Mouse (Mus musculus) liver, adult 2 months (tissue): ENCODE data around the gene Chst5. TPM values are rescaled to one million over a fixed set of nuclear protein-coding genes. Genes with fewer than 3 reads are reported as not detected.

Source experiments
- DNase-seq: peaks from one replicate; pipeline ENCODE4 v3.0.0-alpha.2; 2011; ENCODE audit warnings: low read depth, low spot score; ENCODE audit errors: extremely low read depth
- H3K27ac ChIP-seq: fragments of 200-500 bp; replicated peaks from 2 replicates; pipeline ENCODE4 v1.5.1; 2012; ENCODE audit warnings: low read depth, mild to moderate bottlenecking, control low read depth, inconsistent platforms, low read length; ENCODE audit not compliant: insufficient read depth
- H3K27me3 ChIP-seq: fragments of 200-500 bp; 2 replicates; pipeline ENCODE4 v1.6.1; 2012; ENCODE audit warnings: mild to moderate bottlenecking, moderate library complexity, low read length, inconsistent platforms; ENCODE audit not compliant: control insufficient read depth, insufficient read depth
- H3K36me3 ChIP-seq: fragments of 200-500 bp; 2 replicates; pipeline ENCODE4 v1.6.1; 2012; ENCODE audit warnings: low read length, inconsistent platforms; ENCODE audit not compliant: control insufficient read depth, insufficient read depth
- H3K4me1 ChIP-seq: fragments of 200-500 bp; 2 replicates; pipeline ENCODE4 v1.6.1; 2011; ENCODE audit warnings: low read length; ENCODE audit not compliant: control insufficient read depth, insufficient read depth
- H3K4me3 ChIP-seq: fragments of 200-500 bp; 2 replicates; pipeline ENCODE4 v1.5.1; 2011; ENCODE audit warnings: low read depth, mild to moderate bottlenecking, control low read depth, low read length, moderate library complexity; ENCODE audit not compliant: insufficient read depth
- H3K79me2 ChIP-seq: fragments of 200-500 bp; 2 replicates; pipeline ENCODE4 v1.6.1; 2012; ENCODE audit warnings: inconsistent platforms, mild to moderate bottlenecking, low read length, moderate library complexity; ENCODE audit not compliant: control insufficient read depth, insufficient read depth
- H3K9ac ChIP-seq: fragments of 200-500 bp; 2 replicates; pipeline ENCODE4 v1.6.1; 2012; ENCODE audit warnings: low read depth, mild to moderate bottlenecking, control low read depth, inconsistent platforms, low read length
- CTCF ChIP-seq: fragments of 200-500 bp; IDR thresholded peaks from 2 replicates; pipeline ENCODE4 v1.5.1; 2011; ENCODE audit warnings: low read depth, low read length, control low read depth
- POLR2A ChIP-seq: fragments of 200-500 bp; IDR thresholded peaks from 2 replicates; pipeline ENCODE4 v1.6.1; 2011; ENCODE audit warnings: low read length, control low read depth; ENCODE audit not compliant: insufficient read depth; ENCODE audit errors: extremely low read depth
- WGBS: fragments of 180-500 bp; shearing (Covaris S2); methylation state at CpG from one replicate; pipeline ENCODE4 v1.1.7; 2018; 5-methylcytosine and 5-hydroxymethylcytosine counted together
- polyA plus RNA-seq: library from polyadenylated mRNA; depleted of rRNA; stranded (reverse); fragments of >200 nt; gene quantifications from 2 replicates; pipeline ENCODE4 v1.2.3, GENCODE M21; 2012
- total RNA-seq: library from RNA; depleted of rRNA; stranded (reverse); fragments of >200 nt; gene quantifications from 2 replicates; pipeline ENCODE4 v1.2.3, GENCODE M21; 2014

The Chst5 gene
- total and polyA plus RNA-seq, 2 experiments: not detected

DNA sequence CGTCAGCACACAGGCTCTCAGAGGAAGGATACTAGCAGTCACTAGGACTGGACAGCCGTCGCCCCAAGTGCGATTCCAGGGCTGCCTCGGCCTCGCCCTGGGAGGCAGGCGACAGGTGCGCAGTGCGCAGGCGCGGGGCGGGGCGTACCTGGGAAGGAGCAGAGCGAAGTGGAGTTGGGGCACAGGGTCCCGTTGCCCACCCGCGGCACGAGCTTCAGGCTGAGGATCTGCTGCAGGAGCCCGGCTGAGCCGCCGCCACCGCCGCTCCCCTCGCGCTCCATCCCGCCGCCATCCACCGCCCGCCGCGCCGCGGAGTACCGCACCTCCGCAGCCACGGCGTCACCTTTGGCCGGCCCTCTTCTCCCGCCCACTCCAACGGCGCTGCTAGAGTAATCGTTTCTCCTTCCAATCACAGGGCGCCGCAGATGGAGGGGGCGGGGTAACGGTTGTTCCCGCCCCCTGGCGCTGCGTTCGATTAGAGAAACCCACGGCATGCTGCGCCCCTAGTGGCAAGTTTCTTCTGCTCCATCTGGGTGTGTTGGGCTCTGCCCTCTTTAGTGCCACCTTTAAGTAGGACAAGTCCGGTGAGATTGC lies 33.8 kb downstream of the Chst5 start, which contains the start of gene Tmem170:
Gene Tmem170 (minus strand): TSS at position 396 of the 594 bp plus-strand sequence.
- H3K9ac ChIP-seq: peak within 1 kb of the TSS; percentile 68
- WGBS: under 1% methylated on average over 50 of the region's 53 CpGs
- peak within 1 kb of the TSS; percentile 76 for H3K4me3 ChIP-seq
- peaks cover 3% of the 10 kb centered on the region; the same call in 1 of the 2 replicates for H3K4me1 ChIP-seq
- DNase-seq: peak; percentile 84
- H3K27me3 ChIP-seq: no peaks in the 10 kb centered on the region
- H3K27ac ChIP-seq: peak within 1 kb of the TSS; percentile 38
- peaks cover 2% of the 10 kb centered on the region; the same call in 1 of the 2 replicates for H3K79me2 ChIP-seq
- H3K36me3 ChIP-seq: no peaks in the 10 kb centered on the region
- peak; percentile 11; the same call in 1 of the 2 replicates for TF ChIP-seq POLR2A
- peak; percentile 90 for TF ChIP-seq CTCF

DNA sequence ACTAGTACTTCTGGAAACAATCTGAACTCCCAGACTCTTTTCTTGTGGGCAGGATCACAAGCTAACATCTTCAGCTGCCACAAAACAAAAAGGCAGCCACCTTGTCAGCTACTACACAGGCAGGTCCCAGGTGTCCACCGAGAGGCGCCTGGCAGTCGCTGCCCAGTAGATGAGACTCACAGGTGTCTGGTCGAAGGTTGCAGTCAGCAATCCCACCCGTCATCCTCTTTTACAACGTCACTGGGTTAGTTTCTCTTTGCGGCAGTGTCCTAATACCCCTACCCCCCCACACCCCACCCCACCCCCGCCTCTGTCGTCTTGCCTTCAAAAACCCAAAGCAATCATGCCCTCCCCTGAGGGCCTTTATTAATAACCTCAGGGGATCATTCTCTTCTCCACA lies 34.5 kb downstream of the Chst5 start:
- Histone ChIP-seq H3K4me1 (peaks cover 3% of the 10 kb centered on the region; the same call in 1 of the 2 replicates), H3K27me3 (no peaks in the 10 kb centered on the region), H3K79me2 (peaks cover 2% of the 10 kb centered on the region; the same call in 1 of the 2 replicates), H3K9ac (peak overlapping the region; percentile 68), H3K36me3 (no peaks in the 10 kb centered on the region), H3K27ac (0 out of 2 replicates have a peak overlapping the region, but pooled peaks have one; percentile 38), H3K4me3 (peak overlapping the region; percentile 76)
- TF ChIP-seq CTCF: no peak
- WGBS: 8% methylated on average over 9 of the region's 9 CpGs
- peak; percentile 11 for DNase-seq

DNA sequence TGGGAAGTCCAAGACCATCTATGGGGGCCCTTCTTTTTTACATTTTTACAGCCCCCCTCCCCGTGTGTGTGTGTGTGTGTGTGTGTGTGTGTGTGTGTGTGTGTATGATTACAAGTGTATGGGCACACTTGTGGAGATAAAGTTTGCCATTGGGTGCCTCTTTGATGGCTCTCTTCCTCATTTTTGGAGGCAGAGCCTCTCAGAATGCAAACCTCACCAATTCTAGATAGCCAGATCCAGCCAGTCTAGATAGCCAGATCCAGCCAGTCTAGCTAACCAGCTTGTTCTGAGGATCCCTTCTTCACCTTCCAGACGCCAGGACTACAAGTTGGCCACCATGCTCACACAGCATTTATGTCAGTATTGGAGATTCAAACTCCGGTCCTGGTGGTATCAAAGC lies 39.0 kb downstream of the Chst5 start:
- no peak overlapping the region for H3K9ac ChIP-seq
- 87% methylated on average over 3 of the region's 3 CpGs for whole genome bisulfite sequencing
- no peak for TF ChIP-seq POLR2A
- no peak for TF ChIP-seq CTCF

DNA sequence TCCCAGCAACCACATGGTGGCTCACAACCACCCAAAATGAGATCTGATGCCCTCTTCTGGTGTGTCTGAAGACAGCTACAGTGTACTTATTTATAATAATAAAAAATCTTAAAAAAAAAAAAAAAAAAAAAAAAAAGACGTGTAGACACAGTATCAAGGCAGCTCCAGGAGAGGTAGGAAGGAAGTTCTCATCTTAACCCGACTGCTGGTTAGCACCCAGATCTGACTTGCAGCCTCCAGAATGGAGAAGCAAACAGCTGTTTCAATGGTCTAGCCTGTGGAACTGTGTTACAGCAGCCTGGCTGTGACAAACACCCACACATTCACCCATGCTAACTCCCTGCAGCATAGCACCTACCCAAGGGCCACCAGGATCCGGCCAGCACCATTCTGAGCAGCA lies 39.9 kb downstream of the Chst5 start:
- TF ChIP-seq POLR2A (no peak), CTCF (no peak)
- peaks cover 2% of the 10 kb centered on the region; the same call in 1 of the 2 replicates for H3K79me2 ChIP-seq
- no peaks in the 10 kb centered on the region for H3K27me3 ChIP-seq
- no peak for DNase-seq
- peaks cover 3% of the 10 kb centered on the region; the same call in 1 of the 2 replicates for H3K4me1 ChIP-seq
- 81% methylated on average over 3 of the region's 3 CpGs for WGBS
- H3K27ac ChIP-seq: no peak overlapping the region
- no peak overlapping the region for H3K4me3 ChIP-seq
- H3K9ac ChIP-seq: no peak overlapping the region
- H3K36me3 ChIP-seq: 0 out of 2 replicates have a peak, but pooled peaks cover 3% of the 10 kb centered on the region

More for the DNA sequence above, 39.0 kb downstream of the Chst5 start:
- no peak for DNase-seq
- Histone ChIP-seq H3K4me3 (no peak overlapping the region), H3K36me3 (0 out of 2 replicates have a peak, but pooled peaks cover 3% of the 10 kb centered on the region), H3K27me3 (no peaks in the 10 kb centered on the region), H3K79me2 (peaks cover 2% of the 10 kb centered on the region; the same call in 1 of the 2 replicates), H3K27ac (no peak overlapping the region), H3K4me1 (peaks cover 3% of the 10 kb centered on the region; the same call in 1 of the 2 replicates)

DNA sequence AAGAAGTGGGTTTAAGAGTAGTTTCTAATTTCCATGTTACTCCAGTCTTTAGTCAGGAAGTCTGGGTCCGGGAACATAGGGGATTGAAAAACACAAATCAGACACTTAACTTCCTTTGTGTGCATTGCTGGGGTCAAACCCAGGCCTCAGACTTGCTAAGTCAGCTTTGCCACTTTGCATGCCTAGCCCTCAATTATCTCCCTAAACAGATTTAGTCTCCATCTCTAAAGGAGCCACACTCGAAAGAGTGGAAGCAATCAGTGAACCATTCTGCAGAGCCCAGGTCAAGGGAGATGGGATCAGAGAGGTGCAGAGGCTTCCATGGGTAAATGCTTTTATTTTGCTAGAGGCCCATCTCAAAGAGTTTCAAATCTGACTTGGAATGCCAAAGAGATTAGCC lies 41.6 kb downstream of the Chst5 start:
- H3K4me3 ChIP-seq: no peak overlapping the region
- WGBS: 80% methylated on average over 2 of the region's 2 CpGs
- H3K27me3 ChIP-seq: no peaks in the 10 kb centered on the region
- no peak overlapping the region for H3K9ac ChIP-seq
- DNase-seq: no peak
- H3K79me2 ChIP-seq: peaks cover 2% of the 10 kb centered on the region; the same call in 1 of the 2 replicates
- H3K27ac ChIP-seq: no peak overlapping the region
- no peak for TF ChIP-seq POLR2A
- TF ChIP-seq CTCF: no peak
- H3K4me1 ChIP-seq: no peaks in the 10 kb centered on the region
- peaks cover 10% of the 10 kb centered on the region for H3K36me3 ChIP-seq

DNA sequence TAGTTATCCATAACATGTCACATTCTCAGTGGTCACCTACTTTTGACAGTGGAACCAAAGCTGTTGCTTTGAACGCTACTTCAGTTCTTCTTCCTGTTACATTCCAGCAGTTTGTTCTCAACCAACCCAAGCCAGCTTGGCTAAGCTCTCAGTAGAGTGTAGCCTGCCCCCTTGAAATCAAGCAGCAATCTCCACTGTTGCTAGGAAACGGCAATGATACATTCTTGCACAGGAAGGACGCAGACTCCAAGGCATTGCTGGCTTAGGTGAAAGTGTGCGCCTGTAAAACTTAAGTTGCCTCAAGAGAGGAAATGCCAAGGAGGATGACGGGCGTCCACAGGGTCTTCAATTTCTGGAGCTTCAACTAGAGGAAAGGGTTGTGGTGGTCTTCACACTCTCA lies 44.4 kb downstream of the Chst5 start:
- H3K27ac ChIP-seq: no peak overlapping the region
- no peak for TF ChIP-seq POLR2A
- no peak for TF ChIP-seq CTCF
- no peak for DNase-seq
- 85% methylated on average over 6 of the region's 6 CpGs for WGBS
- no peak overlapping the region for H3K9ac ChIP-seq
- H3K4me3 ChIP-seq: no peak overlapping the region
- no peaks in the 10 kb centered on the region for H3K27me3 ChIP-seq
- H3K79me2 ChIP-seq: no peaks in the 10 kb centered on the region
- no peaks in the 10 kb centered on the region for H3K4me1 ChIP-seq
- H3K36me3 ChIP-seq: peaks cover 10% of the 10 kb centered on the region
